ENCODE assay signal across 20 mouse cellular contexts in genomic region chr8:101690901-101691300, GRCm38 (mm10).
DNase-seq lines count a peak whose midpoint lies in the region; ATAC-seq and TF ChIP-seq lines count a peak whose summit lies in the region.
"Had no signal": no experiment of that assay in that cellular context is flagged by ENCODE, and none has a peak within 500 bp of the region (broad histone marks: within the 10 kb centered on the region; RNA-seq: fewer than 3 reads in every experiment).

No protein-coding gene starts in this region.

- no peaks in the 10 kb centered on the region for H3K27me3 ChIP-seq in forebrain, embryonic 14.5 days (replicated peaks; ENCODE audit: control insufficient read depth, insufficient read depth, low read length)
- H3K27me3 ChIP-seq in forebrain, embryonic 16.5 days (replicated peaks; ENCODE audit: control insufficient read depth, insufficient read depth, low read length) = no peaks in the 10 kb centered on the region
- H3K27me3 ChIP-seq: CH12.LX, Patski had no signal

- H3K4me2 ChIP-seq in forebrain, embryonic 14.5 days (ENCODE audit: low read length) = no peak overlapping the region
- no peak overlapping the region for H3K4me2 ChIP-seq in forebrain, embryonic 16.5 days (ENCODE audit: low read length)

- H3K36me3 ChIP-seq in forebrain, embryonic 14.5 days (ENCODE audit: control insufficient read depth, insufficient read depth, low read length) = no peaks in the 10 kb centered on the region
- no peaks in the 10 kb centered on the region for H3K36me3 ChIP-seq in forebrain, embryonic 16.5 days (ENCODE audit: control insufficient read depth, insufficient read depth)
- H3K36me3 ChIP-seq: G1E had no signal

- no peaks in the 10 kb centered on the region for H3K4me1 ChIP-seq in forebrain, embryonic 14.5 days (ENCODE audit: control insufficient read depth, insufficient read depth, low read length)
- H3K4me1 ChIP-seq in forebrain, embryonic 16.5 days (replicated peaks; ENCODE audit: control insufficient read depth, insufficient read depth, low read length) = no peaks in the 10 kb centered on the region

- 79% methylated on average over 1 of the region's 1 CpGs for WGBS in forebrain, embryonic 14.5 days
- WGBS in forebrain, embryonic 16.5 days = 58% methylated on average over 1 of the region's 1 CpGs

- TF ChIP-seq CTCF in brain, embryonic 14.5 days (IDR thresholded peaks at IDR 0.05; ENCODE audit: borderline replicate concordance, extremely low read depth, insufficient read depth, insufficient read length) = no peak

- H3K4me3 ChIP-seq in forebrain, embryonic 14.5 days (ENCODE audit: low read depth, low read length) = no peak overlapping the region
- no peak overlapping the region for H3K4me3 ChIP-seq in forebrain, embryonic 16.5 days (replicated peaks; ENCODE audit: low read length)

- peak; percentile 58 for DNase-seq in forebrain, embryonic 14.5 days (ENCODE audit: low spot score)
- DNase-seq in brain, embryonic 14.5 days (ENCODE audit: low read depth) = peak; percentile 53
- no peak for DNase-seq in retina, embryonic 14.5 days (ENCODE audit: low spot score)
- DNase-seq: adrenal gland, adult 2 months; adrenal gland, adult 8-10 months; adrenal gland, postnatal 10 days; adrenal gland, postnatal 14 days; adrenal gland, postnatal 25 days; adrenal gland, postnatal 36 days; B cell, adult 2 months; cerebellum, adult 11 months; cerebellum, adult 11-12 months; cerebellum, adult 18-20 months; cerebellum, adult 2 months had no signal

- no peak for TF ChIP-seq POLR2A in brain, embryonic 14.5 days (IDR thresholded peaks at IDR 0.05; ENCODE audit: borderline replicate concordance, extremely low read depth, insufficient read depth, insufficient read length, poor library complexity, severe bottlenecking)

- H3K9me3 ChIP-seq in forebrain, embryonic 14.5 days (replicated peaks; ENCODE audit: control insufficient read depth, low read length) = no peaks in the 10 kb centered on the region
- no peaks in the 10 kb centered on the region for H3K9me3 ChIP-seq in forebrain, embryonic 16.5 days (ENCODE audit: control insufficient read depth, low read length)

- H3K27ac ChIP-seq in forebrain, embryonic 14.5 days (ENCODE audit: low read depth, low read length) = no peak overlapping the region
- no peak overlapping the region for H3K27ac ChIP-seq in forebrain, embryonic 16.5 days (ENCODE audit: low read length)

- peak; percentile 23; the same call in 1 of the 2 replicates for ATAC-seq in forebrain, embryonic 14.5 days
- no peak for ATAC-seq in forebrain, embryonic 16.5 days
- ATAC-seq: activated CD4-positive, CD25-positive, alpha-beta regulatory T cell, adult 4 months; CD4-positive, CD25-positive, alpha-beta regulatory T cell, adult 4 months; Patski had no signal

- no peak overlapping the region for H3K9ac ChIP-seq in forebrain, embryonic 14.5 days (ENCODE audit: low read length)
- no peak overlapping the region for H3K9ac ChIP-seq in forebrain, embryonic 16.5 days (replicated peaks; ENCODE audit: low read depth, low read length)
